Mouse (Mus musculus): Measurements from ENCODE around the gene Nfib. TPM values are rescaled to one million over a fixed set of nuclear protein-coding genes. Genes with fewer than 3 reads are reported as not detected.

Gene Nfib
- total and polyA plus RNA-seq, 3 experiments, result not detected

DNA sequence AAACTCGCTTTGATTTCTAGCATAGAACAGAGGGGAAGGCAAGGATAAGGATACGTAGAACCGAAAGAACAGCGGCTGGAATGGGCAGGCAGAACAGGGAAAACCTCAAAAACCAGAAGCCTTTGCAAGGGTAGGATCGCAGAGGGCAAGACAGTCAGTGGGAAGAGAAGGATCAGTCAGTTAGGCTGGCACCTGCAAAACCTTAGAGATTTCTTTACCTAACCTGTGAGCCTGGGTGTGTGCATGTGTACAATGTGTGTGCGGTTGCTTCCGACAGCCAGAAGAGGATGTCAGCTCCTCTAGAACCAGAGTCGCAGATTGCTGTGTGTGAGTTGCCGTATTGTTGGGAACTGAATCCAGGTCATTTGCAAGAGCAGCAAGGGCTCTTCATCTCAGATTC, 67.3 kb downstream of the Nfib start:
- Histone ChIP-seq H3K79me2 (ENCODE audit: control insufficient read depth, insufficient read depth, low read length, poor library complexity) (no peaks in the 10 kb centered on the region), H3K9me3 (replicated peaks; ENCODE audit: insufficient read depth, low read length) (no peaks in the 10 kb centered on the region), H3K27me3 (ENCODE audit: control insufficient read depth in 1 of 2, insufficient read depth in 2 of 2, low read length in 2 of 2) (no peaks in the 10 kb centered on the region)

DNA sequence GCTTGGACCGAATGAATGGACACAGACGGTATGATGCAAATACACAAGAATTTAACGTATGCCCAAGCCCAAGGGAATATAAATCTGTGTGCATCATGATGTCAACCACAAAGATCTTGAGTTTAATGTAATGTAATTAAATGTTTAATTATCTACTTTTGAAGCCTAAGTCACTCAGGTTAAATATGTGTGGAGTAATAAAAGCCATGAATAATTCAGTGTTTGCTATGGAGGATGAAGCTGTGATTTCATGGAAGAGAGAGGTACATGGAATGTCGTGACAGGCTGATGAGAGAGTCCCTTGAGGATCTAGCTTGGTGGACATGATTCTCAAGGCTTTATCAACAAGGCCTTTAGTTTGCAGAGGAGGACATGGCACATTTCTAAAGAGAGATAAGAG, 67.9 kb downstream of the Nfib start:
- Histone ChIP-seq H3K9me3 (replicated peaks; ENCODE audit: insufficient read depth, low read length) (no peaks in the 10 kb centered on the region), H3K27ac (ENCODE audit: control insufficient read depth, low read depth, low read length) (no peak overlapping the region), H3K27me3 (ENCODE audit: control insufficient read depth in 1 of 2, insufficient read depth in 2 of 2, low read length in 2 of 2) (no peaks in the 10 kb centered on the region), H3K4me1 (ENCODE audit: control insufficient read depth in 1 of 2, insufficient read depth in 2 of 2, low read length in 2 of 2) (no peaks in the 10 kb centered on the region), H3K9ac (ENCODE audit: control insufficient read depth, low read depth, low read length, poor library complexity, severe bottlenecking) (no peak overlapping the region), H3K36me3 (ENCODE audit: control insufficient read depth in 1 of 2, insufficient read depth in 2 of 2, low read length in 2 of 2) (no peaks in the 10 kb centered on the region), H3K79me2 (ENCODE audit: control insufficient read depth, insufficient read depth, low read length, poor library complexity) (no peaks in the 10 kb centered on the region), H3K4me3 (ENCODE audit: control insufficient read depth in 1 of 2, insufficient read depth in 1 of 2, low read depth in 2 of 2, low read length in 2 of 2) (no peak overlapping the region)
- TF ChIP-seq NRF1 (IDR thresholded peaks at IDR 0.05; ENCODE audit: insufficient read depth, low read depth, low read length, poor library complexity, severe bottlenecking) (no peak), USF2 (IDR thresholded peaks at IDR 0.05; ENCODE audit: borderline replicate concordance in 1 of 2, insufficient read depth in 1 of 2, low read depth in 1 of 2, low read length in 2 of 2) (no peak), UBTF (IDR thresholded peaks at IDR 0.05; ENCODE audit: borderline replicate concordance, insufficient read depth, low read depth, low read length) (no peak), POLR2A (IDR thresholded peaks at IDR 0.05; ENCODE audit: control insufficient read depth in 1 of 2, insufficient read depth in 1 of 2, low read depth in 1 of 2, low read length in 2 of 2, poor library complexity in 1 of 2) (no peak), TCF12 (IDR thresholded peaks at IDR 0.05; ENCODE audit: low read depth, low read length) (no peak), ETS1 (IDR thresholded peaks at IDR 0.05; ENCODE audit: low read depth, low read length) (no peak), CHD1 (IDR thresholded peaks at IDR 0.05; ENCODE audit: low read depth, low read length) (no peak), GATA1 (IDR thresholded peaks at IDR 0.05; ENCODE audit: low read depth, low read length) (no peak), ZNF384 (IDR thresholded peaks at IDR 0.05; ENCODE audit: low read depth, low read length) (no peak), ZKSCAN1 (IDR thresholded peaks at IDR 0.05; ENCODE audit: low read depth, low read length) (no peak), JUND (IDR thresholded peaks at IDR 0.05; ENCODE audit: low read depth, low read length) (no peak), TBP (IDR thresholded peaks at IDR 0.05; ENCODE audit: low read depth, low read length) (no peak), HCFC1 (IDR thresholded peaks at IDR 0.05; ENCODE audit: low read depth, low read length) (no peak), ZMIZ1 (IDR thresholded peaks at IDR 0.05; ENCODE audit: low read depth, low read length) (no peak), POLR2AphosphoS5 (IDR thresholded peaks at IDR 0.05; ENCODE audit: borderline replicate concordance, low read depth, low read length) (no peak), CHD2 (IDR thresholded peaks at IDR 0.05; ENCODE audit: low read length) (no peak), MXI1 (IDR thresholded peaks at IDR 0.05; ENCODE audit: low read depth, low read length) (no peak), USF1 (IDR thresholded peaks at IDR 0.05; ENCODE audit: low read depth, low read length) (no peak), NELFE (IDR thresholded peaks at IDR 0.05; ENCODE audit: low read depth, low read length) (no peak), ZC3H11A (IDR thresholded peaks at IDR 0.05; ENCODE audit: low read depth, low read length) (no peak)
- no peak for DNase-seq (ENCODE audit: low read depth, low spot score)

More for the DNA sequence above, 67.3 kb downstream of the Nfib start:
- H3K4me1 ChIP-seq (ENCODE audit: control insufficient read depth in 1 of 2, insufficient read depth in 2 of 2, low read length in 2 of 2), result no peaks in the 10 kb centered on the region
- no peak overlapping the region for H3K4me3 ChIP-seq (ENCODE audit: control insufficient read depth in 1 of 2, insufficient read depth in 1 of 2, low read depth in 2 of 2, low read length in 2 of 2)
- TF ChIP-seq GATA1 (IDR thresholded peaks at IDR 0.05; ENCODE audit: low read depth, low read length) (no peak), HCFC1 (IDR thresholded peaks at IDR 0.05; ENCODE audit: low read depth, low read length) (no peak), MEF2A (IDR thresholded peaks at IDR 0.05; ENCODE audit: extremely low read depth, insufficient replicate concordance, low read depth, low read length, poor library complexity, severe bottlenecking) (no peak), ZNF384 (IDR thresholded peaks at IDR 0.05; ENCODE audit: low read depth, low read length) (no peak), KAT2A (conservative IDR thresholded peaks at IDR 0.05; ENCODE audit: low read depth, low read length) (no peak), E2F4 (IDR thresholded peaks at IDR 0.05; ENCODE audit: borderline replicate concordance, low read depth, low read length) (no peak), MAX (IDR thresholded peaks at IDR 0.05; ENCODE audit: low read length) (no peak), GABPA (IDR thresholded peaks at IDR 0.05; ENCODE audit: low read depth, low read length) (no peak), UBTF (IDR thresholded peaks at IDR 0.05; ENCODE audit: borderline replicate concordance, insufficient read depth, low read depth, low read length) (no peak), CHD1 (IDR thresholded peaks at IDR 0.05; ENCODE audit: low read depth, low read length) (no peak), CHD2 (IDR thresholded peaks at IDR 0.05; ENCODE audit: low read length) (no peak), ZC3H11A (IDR thresholded peaks at IDR 0.05; ENCODE audit: low read depth, low read length) (no peak), BHLHE40 (IDR thresholded peaks at IDR 0.05; ENCODE audit: borderline replicate concordance, low read depth, low read length) (no peak), MAFK (IDR thresholded peaks at IDR 0.05; ENCODE audit: borderline replicate concordance, low read depth, low read length) (no peak), ZKSCAN1 (IDR thresholded peaks at IDR 0.05; ENCODE audit: low read depth, low read length) (no peak), EP300 (IDR thresholded peaks at IDR 0.05; ENCODE audit: low read depth in 1 of 2, low read length in 2 of 2) (no peak), SIN3A (IDR thresholded peaks at IDR 0.05; ENCODE audit: low read length) (no peak), SMC3 (IDR thresholded peaks at IDR 0.05; ENCODE audit: low read depth, low read length) (no peak), NELFE (IDR thresholded peaks at IDR 0.05; ENCODE audit: low read depth, low read length) (no peak), MAZ (IDR thresholded peaks at IDR 0.05; ENCODE audit: low read depth, low read length) (no peak)
- no peak overlapping the region for H3K27ac ChIP-seq (ENCODE audit: control insufficient read depth, low read depth, low read length)
- H3K9ac ChIP-seq (ENCODE audit: control insufficient read depth, low read depth, low read length, poor library complexity, severe bottlenecking), result no peak overlapping the region
- DNase-seq (ENCODE audit: low read depth, low spot score), result no peak
- no peaks in the 10 kb centered on the region for H3K36me3 ChIP-seq (ENCODE audit: control insufficient read depth in 1 of 2, insufficient read depth in 2 of 2, low read length in 2 of 2)
